Mouse (Mus musculus) gastrocnemius, postnatal 4 days (tissue): ENCODE data around the gene Akr1b8. TPM values are rescaled to one million over a fixed set of nuclear protein-coding genes. Genes with fewer than 3 reads are reported as not detected.
"Not testable (repeated sequence)": the region's sequence is repeated elsewhere in the genome, so short reads cannot be mapped to it uniquely, and the experiment has no call there.

ENCODE experiments used
- DNase-seq, 2 experiments: peaks; one replicate each; pipeline ENCODE4 v3.0.0; 2021 to 2022; ENCODE audit warnings: low spot score in 2 of 2, mixed read lengths in 2 of 2
- total RNA-seq, 2 experiments: library from RNA; stranded (reverse); gene quantifications; 2 replicates each; pipeline ENCODE4 v1.2.3; 2021

Gene Akr1b8
- total RNA-seq, 2 experiments from 2014 or later = 10.0 to 11.3 TPM

- peak; percentile 46 to 69 for DNase-seq
Measured at GRCm38 (mm10) chr6:34346096-34346898, 7.6 kb upstream of the Akr1b8 start.

- DNase-seq = no peak
Measured at GRCm38 (mm10) chr6:34350037-34350699, 3.8 kb upstream of the Akr1b8 start.

- not testable (repeated sequence) for DNase-seq
Measured at GRCm38 (mm10) chr6:34351481-34351880, 2.4 kb upstream of the Akr1b8 start.

GRCm38 (mm10) chr6:34352401-34352800 is 1.5 kb upstream of the Akr1b8 start:
- DNase-seq = no peak

GRCm38 (mm10) chr6:34354354-34355348 is 732 bp downstream of the Akr1b8 start:
- no peak for DNase-seq

GRCm38 (mm10) chr6:34355349-34355747 is 1.4 kb downstream of the Akr1b8 start:
- no peak for DNase-seq

- no peak for DNase-seq
Measured at GRCm38 (mm10) chr6:34355841-34356240, 1.9 kb downstream of the Akr1b8 start.

- DNase-seq = no peak
Measured at GRCm38 (mm10) chr6:34364217-34365136, 10.6 kb downstream of the Akr1b8 start.

GRCm38 (mm10) chr6:34367998-34368397 is 14.1 kb downstream of the Akr1b8 start:
- no peak for DNase-seq

GRCm38 (mm10) chr6:34370081-34370480 is 16.2 kb downstream of the Akr1b8 start:
- no peak for DNase-seq

GRCm38 (mm10) chr6:34371700-34372351 is 17.9 kb downstream of the Akr1b8 start:
- peak; percentile 54 to 75 for DNase-seq

- DNase-seq = no peak
Measured at GRCm38 (mm10) chr6:34373841-34374240, 19.9 kb downstream of the Akr1b8 start.

GRCm38 (mm10) chr6:34375888-34376287 is 22.0 kb downstream of the Akr1b8 start:
- not testable (repeated sequence) for DNase-seq

- DNase-seq = no peak
Measured at GRCm38 (mm10) chr6:34383401-34383800, 29.5 kb downstream of the Akr1b8 start.

- peak; percentile 38 to 76 for DNase-seq
Measured at GRCm38 (mm10) chr6:34384110-34384661, 30.3 kb downstream of the Akr1b8 start, which contains the start of gene Akr1b10. TSS of gene Akr1b10 (plus strand) at chr6:34384218.

- peak; percentile 46 to 60 for DNase-seq
Measured at GRCm38 (mm10) chr6:34384701-34385370, 30.9 kb downstream of the Akr1b8 start.

- no peak for DNase-seq
Measured at GRCm38 (mm10) chr6:34388420-34389156, 34.7 kb downstream of the Akr1b8 start.

GRCm38 (mm10) chr6:34395897-34396296 is 42.0 kb downstream of the Akr1b8 start:
- no peak for DNase-seq
